Mouse (Mus musculus) CD4-positive, CD25-positive, alpha-beta regulatory T cell, adult 4 months (primary cell): ENCODE data around the gene Wnt3. TPM values are rescaled to one million over a fixed set of nuclear protein-coding genes. Genes with fewer than 3 reads are reported as not detected.
"Not testable (repeated sequence)": the region's sequence is repeated elsewhere in the genome, so short reads cannot be mapped to it uniquely, and the experiment has no call there.

Experiments
- ATAC-seq: one replicate; pipeline ENCODE4 v1.8.0; 2017
- polyA plus RNA-seq, 2 experiments: library from polyadenylated mRNA; unstranded; fragments of 100-300 nt; shearing (Covaris generic); gene quantifications; one replicate each; pipeline ENCODE4 v1.2.1; 2017

Gene Wnt3
- 1 to 10 TPM; 2.4 to 3.8 TPM for polyA plus RNA-seq

- ATAC-seq, result peak; percentile 59
These were observed at the start of gene Wnt3 for GRCm38 (mm10) chr11:103773387-103774227. Gene Wnt3, plus strand, starts transcription at chr11:103774150.

GRCm38 (mm10) chr11:103724331-103724771, 49.6 kb upstream of the Wnt3 start:
- ATAC-seq, result no peak

- ATAC-seq, result no peak
These were observed 44.5 kb upstream of the Wnt3 start for GRCm38 (mm10) chr11:103729282-103729985.

- ATAC-seq, result no peak
These were observed 42.4 kb upstream of the Wnt3 start for GRCm38 (mm10) chr11:103731594-103731993.

GRCm38 (mm10) chr11:103732306-103732705, 41.6 kb upstream of the Wnt3 start:
- no peak for ATAC-seq

GRCm38 (mm10) chr11:103733069-103733468, 40.9 kb upstream of the Wnt3 start:
- no peak for ATAC-seq

GRCm38 (mm10) chr11:103733961-103734360, 40.0 kb upstream of the Wnt3 start:
- ATAC-seq, result no peak

GRCm38 (mm10) chr11:103734411-103735045, 39.4 kb upstream of the Wnt3 start:
- no peak for ATAC-seq

- no peak for ATAC-seq
These were observed 38.7 kb upstream of the Wnt3 start for GRCm38 (mm10) chr11:103735046-103735781.

GRCm38 (mm10) chr11:103749306-103750089, 24.5 kb upstream of the Wnt3 start, which contains the start of gene Wnt9b:
Gene Wnt9b, minus strand, starts transcription at chr11:103749821.
- ATAC-seq, result no peak

- no peak for ATAC-seq
These were observed 23.3 kb upstream of the Wnt3 start for GRCm38 (mm10) chr11:103750612-103751011.

GRCm38 (mm10) chr11:103758054-103758453, 15.9 kb upstream of the Wnt3 start:
- no peak for ATAC-seq

GRCm38 (mm10) chr11:103758706-103759105, 15.2 kb upstream of the Wnt3 start:
- no peak for ATAC-seq

GRCm38 (mm10) chr11:103760101-103760500, 13.8 kb upstream of the Wnt3 start:
- ATAC-seq, result no peak

GRCm38 (mm10) chr11:103760891-103761290, 13.1 kb upstream of the Wnt3 start:
- not testable (repeated sequence) for ATAC-seq

- no peak for ATAC-seq
These were observed 10.4 kb upstream of the Wnt3 start for GRCm38 (mm10) chr11:103763410-103764163.

GRCm38 (mm10) chr11:103764601-103765000, 9.3 kb upstream of the Wnt3 start:
- no peak for ATAC-seq

GRCm38 (mm10) chr11:103765556-103766011, 8.4 kb upstream of the Wnt3 start:
- ATAC-seq, result no peak

GRCm38 (mm10) chr11:103771160-103771817, 2.7 kb upstream of the Wnt3 start:
- peak; percentile 74 for ATAC-seq
